Mouse (Mus musculus): ENCODE data around the gene Tecpr1. TPM values are rescaled to one million over a fixed set of nuclear protein-coding genes. Genes with fewer than 3 reads are reported as not detected.

Tecpr1 gene
- polyA plus RNA-seq, 1 experiment from 2014 or later, result 16.6 TPM

DNA sequence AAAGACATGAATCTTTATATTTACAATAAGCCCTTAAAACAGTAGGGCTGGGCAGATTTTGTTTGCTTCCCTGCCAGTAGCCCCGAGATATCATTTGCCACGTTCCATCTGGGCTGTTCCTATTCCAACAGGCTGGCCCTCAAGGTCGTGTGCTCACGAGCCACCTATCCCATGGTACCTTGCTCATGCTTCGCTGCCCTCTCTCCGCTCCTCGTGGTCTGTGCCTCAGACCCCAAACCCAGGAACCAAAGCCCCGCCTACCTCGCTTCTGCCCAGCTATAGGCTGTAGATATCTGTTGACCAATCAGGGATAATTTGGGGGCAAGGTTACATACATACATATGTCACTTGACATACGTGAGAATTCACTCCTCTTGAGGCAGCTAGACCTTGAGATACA, 23.9 kb upstream of the Tecpr1 start:
- H3K36me3 ChIP-seq (ENCODE audit: control insufficient read depth, insufficient read depth, low read length), result no peaks in the 10 kb centered on the region
- H3K27ac ChIP-seq (ENCODE audit: low read depth, low read length), result no peak overlapping the region
- ATAC-seq (ENCODE audit: low FRiP score) (no peak), DNase-seq (ENCODE audit: low spot score) (no peak)
- WGBS, result 82% methylated on average over 10 of the region's 10 CpGs
- no peak overlapping the region for H3K9ac ChIP-seq (ENCODE audit: low read depth, low read length)
- H3K9me3 ChIP-seq (ENCODE audit: control insufficient read depth, low read length), result no peaks in the 10 kb centered on the region; the same call in 1 of the 2 replicates
- no peak overlapping the region for H3K4me3 ChIP-seq (ENCODE audit: low read depth, low read length)
- no peaks in the 10 kb centered on the region for H3K27me3 ChIP-seq (ENCODE audit: control insufficient read depth, insufficient read depth, low read length)
- H3K4me2 ChIP-seq (replicated peaks; ENCODE audit: low read depth, low read length), result no peak overlapping the region
- no peaks in the 10 kb centered on the region for H3K4me1 ChIP-seq (replicated peaks; ENCODE audit: control insufficient read depth, insufficient read depth, low read length)

DNA sequence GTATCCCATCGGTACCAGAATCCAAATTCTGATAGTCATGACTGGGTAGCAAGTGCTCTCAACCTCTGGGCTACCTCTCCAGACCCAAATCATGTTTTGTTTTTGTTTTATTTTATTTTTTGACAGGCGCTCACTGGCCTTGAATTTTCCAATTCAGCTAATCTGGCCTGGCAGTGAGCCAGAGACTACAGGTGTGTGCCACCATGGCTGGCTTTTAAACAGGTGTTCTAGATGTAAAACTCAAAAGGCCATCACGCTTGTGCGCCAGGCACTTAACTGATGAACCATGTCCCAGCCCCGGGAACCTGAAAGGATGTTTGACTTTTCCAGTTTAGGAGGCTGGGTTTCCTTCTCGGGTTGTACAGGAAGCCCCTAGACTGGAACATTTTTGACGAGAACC, 23.3 kb upstream of the Tecpr1 start:
- Histone ChIP-seq H3K4me2 (replicated peaks; ENCODE audit: low read depth, low read length) (no peak overlapping the region), H3K4me1 (replicated peaks; ENCODE audit: control insufficient read depth, insufficient read depth, low read length) (no peaks in the 10 kb centered on the region), H3K4me3 (ENCODE audit: low read depth, low read length) (no peak overlapping the region), H3K27ac (ENCODE audit: low read depth, low read length) (no peak overlapping the region), H3K27me3 (ENCODE audit: control insufficient read depth, insufficient read depth, low read length) (no peaks in the 10 kb centered on the region), H3K36me3 (ENCODE audit: control insufficient read depth, insufficient read depth, low read length) (no peaks in the 10 kb centered on the region), H3K9me3 (ENCODE audit: control insufficient read depth, low read length) (no peaks in the 10 kb centered on the region; the same call in 1 of the 2 replicates), H3K9ac (ENCODE audit: low read depth, low read length) (no peak overlapping the region)
- 86% methylated on average over 7 of the region's 7 CpGs for WGBS
- ATAC-seq (ENCODE audit: low FRiP score), result no peak
- DNase-seq (ENCODE audit: low spot score), result no peak

DNA sequence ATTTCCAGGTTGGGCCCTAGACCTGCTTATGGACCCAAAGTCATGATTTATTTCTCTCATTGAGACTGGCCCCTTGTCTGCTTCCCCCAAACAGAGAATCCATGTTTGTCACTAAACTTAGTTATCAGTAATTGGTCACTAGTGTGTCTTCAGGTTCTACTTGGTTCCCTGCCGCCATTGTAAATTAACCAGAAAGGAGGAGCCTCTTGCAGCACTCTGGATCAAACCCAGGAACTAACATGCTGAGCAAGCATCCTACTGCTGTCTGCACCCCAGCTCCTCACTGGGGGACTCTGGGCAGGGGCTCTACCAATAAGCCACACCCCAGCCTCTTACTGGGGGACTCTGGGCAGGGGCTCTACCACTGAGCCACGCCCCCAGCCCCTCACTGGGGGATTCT, 22.2 kb upstream of the Tecpr1 start:
- H3K4me2 ChIP-seq (replicated peaks; ENCODE audit: low read depth, low read length), result no peak overlapping the region
- DNase-seq (ENCODE audit: low spot score) (no peak), ATAC-seq (ENCODE audit: low FRiP score) (no peak)
- WGBS, result 79% methylated on average over 2 of the region's 2 CpGs
- H3K9me3 ChIP-seq (ENCODE audit: control insufficient read depth, low read length), result no peaks in the 10 kb centered on the region; the same call in 1 of the 2 replicates
- no peak overlapping the region for H3K9ac ChIP-seq (ENCODE audit: low read depth, low read length)
- no peak overlapping the region for H3K27ac ChIP-seq (ENCODE audit: low read depth, low read length)
- H3K4me1 ChIP-seq (replicated peaks; ENCODE audit: control insufficient read depth, insufficient read depth, low read length), result no peaks in the 10 kb centered on the region
- H3K4me3 ChIP-seq (ENCODE audit: low read depth, low read length), result no peak overlapping the region
- H3K36me3 ChIP-seq (ENCODE audit: control insufficient read depth, insufficient read depth, low read length), result no peaks in the 10 kb centered on the region
- no peaks in the 10 kb centered on the region for H3K27me3 ChIP-seq (ENCODE audit: control insufficient read depth, insufficient read depth, low read length)

DNA sequence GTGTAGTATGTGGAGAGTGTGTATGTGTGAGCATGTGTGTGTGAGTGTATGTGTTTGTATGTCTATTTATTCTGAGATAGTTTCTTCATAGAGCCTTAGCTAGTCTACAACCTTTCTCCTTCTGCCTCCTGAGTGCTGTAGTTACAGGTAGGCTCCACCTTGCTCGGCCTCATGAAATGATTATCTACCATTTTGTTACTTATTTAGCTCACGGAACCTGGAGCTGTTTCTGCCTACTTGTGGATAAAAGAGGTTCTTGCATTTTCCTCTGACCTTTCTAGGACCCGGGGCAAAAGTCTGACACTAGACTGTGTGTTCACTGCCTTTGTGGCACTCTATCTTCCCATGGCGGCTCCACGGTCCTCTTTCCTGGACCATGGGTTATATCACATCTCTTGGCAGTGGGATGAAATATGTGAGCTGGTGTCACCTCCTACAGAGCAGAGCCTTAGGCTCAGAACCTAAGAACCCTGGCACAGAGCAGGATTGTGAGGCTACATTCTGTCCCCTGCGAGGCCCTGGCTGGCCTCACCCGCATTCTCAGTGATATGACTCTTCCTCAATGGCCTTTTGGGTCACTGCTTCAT, 20.6 kb upstream of the Tecpr1 start, which contains the start of gene Bri3:
Gene Bri3, plus strand, starts transcription at position 537 of the 587 bp plus-strand sequence.
- Histone ChIP-seq H3K27ac (ENCODE audit: low read depth, low read length) (no peak within 1 kb of the TSS), H3K4me2 (replicated peaks; ENCODE audit: low read depth, low read length) (no peak within 1 kb of the TSS), H3K4me3 (ENCODE audit: low read depth, low read length) (no peak within 1 kb of the TSS), H3K9ac (ENCODE audit: low read depth, low read length) (no peak within 1 kb of the TSS), H3K9me3 (ENCODE audit: control insufficient read depth, low read length) (no peaks in the 10 kb centered on the region), H3K36me3 (ENCODE audit: control insufficient read depth, insufficient read depth, low read length) (no peaks in the 10 kb centered on the region), H3K27me3 (ENCODE audit: control insufficient read depth, insufficient read depth, low read length) (no peaks in the 10 kb centered on the region), H3K4me1 (replicated peaks; ENCODE audit: control insufficient read depth, insufficient read depth, low read length) (no peaks in the 10 kb centered on the region)
- ATAC-seq (ENCODE audit: low FRiP score) (no peak), DNase-seq (ENCODE audit: low spot score) (no peak)
- WGBS, result 94% methylated on average over 7 of the region's 7 CpGs

DNA sequence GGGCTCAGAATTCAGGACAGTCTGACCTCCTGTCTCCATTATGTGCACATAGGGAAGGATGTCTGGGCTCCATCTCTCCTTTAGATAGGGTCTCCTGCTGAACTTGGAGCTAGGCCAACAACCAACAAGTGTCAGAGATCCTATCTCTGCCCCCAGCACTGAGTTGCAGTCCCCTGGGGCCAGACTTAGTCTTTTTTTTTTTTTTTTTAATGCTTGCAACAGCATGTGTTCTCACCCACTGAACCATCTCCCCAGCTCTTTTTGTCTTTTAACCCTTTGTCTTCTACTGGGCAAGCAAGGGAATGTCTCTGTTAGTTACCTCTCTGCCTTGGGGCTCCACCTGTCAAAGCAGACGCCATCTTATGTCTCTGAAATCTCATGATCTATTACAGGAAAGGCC, 15.6 kb upstream of the Tecpr1 start:
- H3K9me3 ChIP-seq (ENCODE audit: control insufficient read depth, low read length), result no peaks in the 10 kb centered on the region
- no peak for DNase-seq (ENCODE audit: low spot score)
- H3K9ac ChIP-seq (ENCODE audit: low read depth, low read length), result no peak overlapping the region
- no peak overlapping the region for H3K4me3 ChIP-seq (ENCODE audit: low read depth, low read length)
- no peaks in the 10 kb centered on the region for H3K36me3 ChIP-seq (ENCODE audit: control insufficient read depth, insufficient read depth, low read length)
- H3K4me1 ChIP-seq (replicated peaks; ENCODE audit: control insufficient read depth, insufficient read depth, low read length), result no peaks in the 10 kb centered on the region
- no peak for ATAC-seq (ENCODE audit: low FRiP score)
- 74% methylated on average over 1 of the region's 1 CpGs for WGBS
- H3K27ac ChIP-seq (ENCODE audit: low read depth, low read length), result no peak overlapping the region
- no peak overlapping the region for H3K4me2 ChIP-seq (replicated peaks; ENCODE audit: low read depth, low read length)
- H3K27me3 ChIP-seq (ENCODE audit: control insufficient read depth, insufficient read depth, low read length), result no peaks in the 10 kb centered on the region

- H3K9me3 ChIP-seq (ENCODE audit: control insufficient read depth, low read length), result no peaks in the 10 kb centered on the region
- DNase-seq (ENCODE audit: low spot score), result no peak
- no peak for ATAC-seq (ENCODE audit: low FRiP score)
- no peak overlapping the region for H3K27ac ChIP-seq (ENCODE audit: low read depth, low read length)
- no peaks in the 10 kb centered on the region for H3K27me3 ChIP-seq (ENCODE audit: control insufficient read depth, insufficient read depth, low read length)
- no peaks in the 10 kb centered on the region for H3K4me1 ChIP-seq (replicated peaks; ENCODE audit: control insufficient read depth, insufficient read depth, low read length)
- WGBS, result 90% methylated on average over 7 of the region's 7 CpGs
- H3K4me3 ChIP-seq (ENCODE audit: low read depth, low read length), result no peak overlapping the region
- no peak overlapping the region for H3K4me2 ChIP-seq (replicated peaks; ENCODE audit: low read depth, low read length)
- H3K36me3 ChIP-seq (ENCODE audit: control insufficient read depth, insufficient read depth, low read length), result no peaks in the 10 kb centered on the region
- no peak overlapping the region for H3K9ac ChIP-seq (ENCODE audit: low read depth, low read length)
These were observed 11.3 kb upstream of the Tecpr1 start for GRCm38 (mm10) chr5:144234714-144235113.

GRCm38 (mm10) chr5:144234222-144234621, 10.8 kb upstream of the Tecpr1 start:
- ATAC-seq (ENCODE audit: low FRiP score) (no peak), DNase-seq (ENCODE audit: low spot score) (no peak)
- Histone ChIP-seq H3K27ac (ENCODE audit: low read depth, low read length) (no peak overlapping the region), H3K4me3 (ENCODE audit: low read depth, low read length) (no peak overlapping the region), H3K27me3 (ENCODE audit: control insufficient read depth, insufficient read depth, low read length) (no peaks in the 10 kb centered on the region), H3K36me3 (ENCODE audit: control insufficient read depth, insufficient read depth, low read length) (no peaks in the 10 kb centered on the region), H3K4me1 (replicated peaks; ENCODE audit: control insufficient read depth, insufficient read depth, low read length) (no peaks in the 10 kb centered on the region), H3K9me3 (ENCODE audit: control insufficient read depth, low read length) (no peaks in the 10 kb centered on the region), H3K4me2 (replicated peaks; ENCODE audit: low read depth, low read length) (no peak overlapping the region), H3K9ac (ENCODE audit: low read depth, low read length) (no peak overlapping the region)
- WGBS, result 76% methylated on average over 6 of the region's 6 CpGs

GRCm38 (mm10) chr5:144232531-144232930, 9.1 kb upstream of the Tecpr1 start:
- Histone ChIP-seq H3K27ac (ENCODE audit: low read depth, low read length) (no peak overlapping the region), H3K36me3 (ENCODE audit: control insufficient read depth, insufficient read depth, low read length) (no peaks in the 10 kb centered on the region), H3K4me3 (ENCODE audit: low read depth, low read length) (no peak overlapping the region), H3K27me3 (ENCODE audit: control insufficient read depth, insufficient read depth, low read length) (no peaks in the 10 kb centered on the region), H3K4me2 (replicated peaks; ENCODE audit: low read depth, low read length) (no peak overlapping the region), H3K9ac (ENCODE audit: low read depth, low read length) (no peak overlapping the region), H3K9me3 (ENCODE audit: control insufficient read depth, low read length) (no peaks in the 10 kb centered on the region), H3K4me1 (replicated peaks; ENCODE audit: control insufficient read depth, insufficient read depth, low read length) (no peaks in the 10 kb centered on the region)
- WGBS, result 80% methylated on average over 5 of the region's 5 CpGs
- DNase-seq (ENCODE audit: low spot score) (no peak), ATAC-seq (ENCODE audit: low FRiP score) (no peak)

- Histone ChIP-seq H3K27ac (ENCODE audit: low read depth, low read length) (no peak overlapping the region), H3K4me3 (ENCODE audit: low read depth, low read length) (no peak overlapping the region), H3K4me2 (replicated peaks; ENCODE audit: low read depth, low read length) (no peak overlapping the region), H3K36me3 (ENCODE audit: control insufficient read depth, insufficient read depth, low read length) (no peaks in the 10 kb centered on the region), H3K9ac (ENCODE audit: low read depth, low read length) (no peak overlapping the region), H3K27me3 (ENCODE audit: control insufficient read depth, insufficient read depth, low read length) (no peaks in the 10 kb centered on the region), H3K9me3 (ENCODE audit: control insufficient read depth, low read length) (no peaks in the 10 kb centered on the region), H3K4me1 (replicated peaks; ENCODE audit: control insufficient read depth, insufficient read depth, low read length) (no peaks in the 10 kb centered on the region)
- ATAC-seq (ENCODE audit: low FRiP score), result no peak
- no peak for DNase-seq (ENCODE audit: low spot score)
- 100% methylated on average over 1 of the region's 1 CpGs for WGBS
These were observed 8.0 kb upstream of the Tecpr1 start for GRCm38 (mm10) chr5:144231410-144231809.

Measured in hindbrain, embryonic 11.5 days (tissue).